Mouse (Mus musculus) CH12.LX (cell line): ENCODE results near the gene Kif5c. TPM values are rescaled to one million over a fixed set of nuclear protein-coding genes. Genes with fewer than 3 reads are reported as not detected.

Experiments
- DNase-seq: peaks from one replicate; pipeline ENCODE4 v3.0.0-alpha.2; 2013; ENCODE audit errors: extremely low read depth
- H3K27ac ChIP-seq: 2 replicates; pipeline ENCODE4 v1.5.1; 2012; ENCODE audit warnings: low read depth, mild to moderate bottlenecking, control low read depth, moderate library complexity; ENCODE audit not compliant: insufficient read depth
- H3K27me3 ChIP-seq: replicated peaks from 2 replicates; pipeline ENCODE3; 2012; ENCODE audit warnings: inconsistent platforms
- H3K36me3 ChIP-seq, 2 experiments: replicated peaks in 1 of 2; 2 replicates each; pipeline versions ENCODE3 to v1.6.1; 2012; ENCODE audit warnings: inconsistent platforms in 1 of 2, low read length in 1 of 2, mild to moderate bottlenecking in 1 of 2, mixed read lengths in 1 of 2, moderate library complexity in 1 of 2; ENCODE audit not compliant: control insufficient read depth in 1 of 2, insufficient read depth in 1 of 2
- H3K4me1 ChIP-seq, 2 experiments: 2 replicates each; pipeline ENCODE4 v1.6.1; 2012; ENCODE audit warnings: inconsistent platforms in 1 of 2, moderate library complexity in 1 of 2; ENCODE audit not compliant: insufficient read depth in 2 of 2, control insufficient read depth in 1 of 2
- H3K4me2 ChIP-seq: 2 replicates; pipeline ENCODE4 v1.6.1; 2012; ENCODE audit warnings: low read depth, mild to moderate bottlenecking, control low read depth; ENCODE audit not compliant: poor library complexity, insufficient read depth, severe bottlenecking
- H3K4me3 ChIP-seq, 3 experiments: fragments of 150-350 bp in 1 of 3; sonication (generic) in 1 of 3; replicated peaks in 1 of 3; 2 replicates each; pipeline versions ENCODE3 to v1.5.1; 2011 to 2012; ENCODE audit warnings: low read depth in 2 of 3, low read length in 2 of 3, mild to moderate bottlenecking in 2 of 3, moderate library complexity in 2 of 3, control low read depth in 1 of 3, improper control_type of control experiment in 1 of 3, inconsistent platforms in 1 of 3, mixed read lengths in 1 of 3; ENCODE audit not compliant: poor library complexity in 1 of 3
- H3K79me2 ChIP-seq: replicated peaks from 2 replicates; pipeline ENCODE4 v1.6.1; 2012; ENCODE audit warnings: mild to moderate bottlenecking, moderate library complexity; ENCODE audit not compliant: control insufficient read depth, poor library complexity, insufficient read depth, severe bottlenecking; ENCODE audit errors: extremely low read depth
- H3K9ac ChIP-seq: 2 replicates; pipeline ENCODE4 v1.6.1; 2012; ENCODE audit warnings: low read depth, mild to moderate bottlenecking, control low read depth, moderate library complexity; ENCODE audit not compliant: insufficient read depth
- H3K9me3 ChIP-seq: replicated peaks from 2 replicates; pipeline ENCODE3; 2012; ENCODE audit warnings: low read length, inconsistent platforms, mixed read lengths
- BHLHE40 ChIP-seq: IDR thresholded peaks from 2 replicates; pipeline ENCODE4 v1.6.1; 2011; ENCODE audit warnings: mild to moderate bottlenecking, low read depth, low read length, improper control_type of control experiment
- CHD2 ChIP-seq: IDR thresholded peaks from 2 replicates; pipeline ENCODE4 v1.6.1; 2011; ENCODE audit warnings: low read length, improper control_type of control experiment
- GABPA ChIP-seq: IDR thresholded peaks from 2 replicates; pipeline ENCODE4 v1.6.1; 2012; ENCODE audit warnings: low read depth, low read length, improper control_type of control experiment, inconsistent platforms; ENCODE audit not compliant: insufficient replicate concordance
- HCFC1 ChIP-seq: IDR thresholded peaks from 2 replicates; pipeline ENCODE4 v1.6.1; 2012; ENCODE audit warnings: low read depth, mild to moderate bottlenecking, inconsistent platforms, low read length, improper control_type of control experiment
- IRF4 ChIP-seq: IDR thresholded peaks from 2 replicates; pipeline ENCODE4 v1.6.1; 2014; ENCODE audit warnings: low read depth, mild to moderate bottlenecking, inconsistent platforms, low read length, improper control_type of control experiment
- JUN ChIP-seq: IDR thresholded peaks from 2 replicates; pipeline ENCODE4 v1.6.1; 2011; ENCODE audit warnings: low read depth, mild to moderate bottlenecking, low read length, improper control_type of control experiment, moderate library complexity; ENCODE audit not compliant: insufficient read depth
- KAT2A ChIP-seq: IDR thresholded peaks from 2 replicates; pipeline ENCODE4 v1.6.1; 2012; ENCODE audit warnings: low read length, improper control_type of control experiment, inconsistent platforms; ENCODE audit not compliant: insufficient replicate concordance
- MYC ChIP-seq: IDR thresholded peaks from 2 replicates; pipeline ENCODE4 v1.6.1; 2011; ENCODE audit warnings: low read depth, mild to moderate bottlenecking, improper control_type of control experiment, low read length
- NRF1 ChIP-seq: IDR thresholded peaks from 2 replicates; pipeline ENCODE4 v1.6.1; 2014; ENCODE audit warnings: low read depth, mild to moderate bottlenecking, inconsistent platforms, low read length, improper control_type of control experiment, moderate library complexity
- POLR2A ChIP-seq: IDR thresholded peaks from 2 replicates; pipeline ENCODE4 v1.6.1; 2011; ENCODE audit warnings: low read depth, mild to moderate bottlenecking, improper control_type of control experiment, low read length
- RAD21 ChIP-seq: IDR thresholded peaks from 2 replicates; pipeline ENCODE4 v1.6.1; 2011; ENCODE audit warnings: low read depth, mild to moderate bottlenecking, low read length, improper control_type of control experiment, moderate library complexity
- RCOR1 ChIP-seq: conservative IDR thresholded peaks from 2 replicates; pipeline ENCODE4 v1.6.1; 2012; ENCODE audit warnings: low read depth, mild to moderate bottlenecking, inconsistent platforms, low read length, improper control_type of control experiment
- SIN3A ChIP-seq: IDR thresholded peaks from 2 replicates; pipeline ENCODE4 v1.6.1; 2012; ENCODE audit warnings: low read length, improper control_type of control experiment, inconsistent platforms
- SMC3 ChIP-seq: IDR thresholded peaks from 2 replicates; pipeline ENCODE4 v1.6.1; 2011; ENCODE audit warnings: low read depth, low read length, improper control_type of control experiment
- USF1 ChIP-seq: IDR thresholded peaks from 2 replicates; pipeline ENCODE4 v1.6.1; 2014; ENCODE audit warnings: low read depth, mild to moderate bottlenecking, inconsistent platforms, low read length, improper control_type of control experiment
- ZNF384 ChIP-seq: IDR thresholded peaks from 2 replicates; pipeline ENCODE4 v1.6.1; 2012; ENCODE audit warnings: low read depth, low read length, improper control_type of control experiment, inconsistent platforms
- dilution Hi-C: fragments of 300-500 bp; cut with MboI; formaldehyde crosslinking; loops from 2 replicates; pipeline ENCODE4 v1.14.3; 2020; ENCODE audit warnings: low sequenced_read_pairs; ENCODE audit not compliant: extremely low pct_unique_long_range_greater_than_20kb, extremely low pct_ligation_motif_present
- in situ Hi-C: fragments of 300-500 bp; cut with MboI; formaldehyde crosslinking; loops from 3 replicates; pipeline ENCODE4 v1.14.3; 2019; ENCODE audit warnings: low sequenced_read_pairs, low pct_ligation_motif_present, low pct_unique_long_range_greater_than_20kb, mixed read lengths
- polyA plus RNA-seq: library from polyadenylated mRNA; unstranded; fragments of >175 nt; gene quantifications from 2 replicates; pipeline ENCODE4 v1.2.1, GENCODE M21; 2012; ENCODE audit warnings: low read depth; ENCODE audit not compliant: insufficient read length
- total RNA-seq, 2 experiments: library from RNA; depleted of rRNA; stranded (reverse); fragments of 300-350 nt in 1 of 2; fragments of >200 nt in 1 of 2; gene quantifications; 2 replicates each; pipeline ENCODE4 v1.2.3; 2012 to 2014

Kif5c gene
- total and polyA plus RNA-seq, 3 experiments, result 3.0 to 3.5 (median 3.1) TPM

GRCm38 (mm10) chr2:49695461-49695860, 76.4 kb downstream of the Kif5c start:
- Histone ChIP-seq H3K4me1 (peaks cover 8 to 21% of the 10 kb centered on the region in 2 experiments), H3K79me2 (no peaks in the 10 kb centered on the region), H3K9ac (no peak overlapping the region), H3K27me3 (no peaks in the 10 kb centered on the region), H3K36me3 (no peaks in the 10 kb centered on the region), H3K4me3 (no peak overlapping the region), H3K27ac (no peak overlapping the region), H3K4me2 (no peak overlapping the region), H3K9me3 (no peaks in the 10 kb centered on the region)
- dilution Hi-C loops, result no loop called here
- no peak for DNase-seq
- TF ChIP-seq NRF1 (no peak), IRF4 (no peak), RCOR1 (no peak), GABPA (no peak), CHD2 (no peak), ZNF384 (no peak), RAD21 (no peak)
- in situ Hi-C loops, result no loop called here

GRCm38 (mm10) chr2:49698851-49699250, 79.8 kb downstream of the Kif5c start:
- dilution Hi-C loops (no loop called here), in situ Hi-C loops (no loop called here)
- Histone ChIP-seq H3K9me3 (no peaks in the 10 kb centered on the region), H3K27ac (no peak overlapping the region), H3K4me3 (no peak overlapping the region), H3K79me2 (no peaks in the 10 kb centered on the region), H3K4me2 (no peak overlapping the region), H3K9ac (no peak overlapping the region), H3K36me3 (no peaks in the 10 kb centered on the region), H3K27me3 (no peaks in the 10 kb centered on the region), H3K4me1 (peaks cover 5 to 6% of the 10 kb centered on the region in 2 experiments; a peak in 3 of 4 replicates)
- TF ChIP-seq RCOR1 (no peak), POLR2A (no peak), SMC3 (no peak), HCFC1 (no peak), MYC (no peak), BHLHE40 (no peak), USF1 (no peak), GABPA (no peak), NRF1 (no peak), SIN3A (no peak), KAT2A (no peak), JUN (no peak)
- no peak for DNase-seq
